Mouse (Mus musculus): ENCODE measurements around the gene BC052040. TPM values are rescaled to one million over a fixed set of nuclear protein-coding genes. Genes with fewer than 3 reads are reported as not detected.

Gene BC052040
- total RNA-seq, 4 experiments from 2014 or later, result 7.8 to 8.4 (median 8.0) TPM

DNA sequence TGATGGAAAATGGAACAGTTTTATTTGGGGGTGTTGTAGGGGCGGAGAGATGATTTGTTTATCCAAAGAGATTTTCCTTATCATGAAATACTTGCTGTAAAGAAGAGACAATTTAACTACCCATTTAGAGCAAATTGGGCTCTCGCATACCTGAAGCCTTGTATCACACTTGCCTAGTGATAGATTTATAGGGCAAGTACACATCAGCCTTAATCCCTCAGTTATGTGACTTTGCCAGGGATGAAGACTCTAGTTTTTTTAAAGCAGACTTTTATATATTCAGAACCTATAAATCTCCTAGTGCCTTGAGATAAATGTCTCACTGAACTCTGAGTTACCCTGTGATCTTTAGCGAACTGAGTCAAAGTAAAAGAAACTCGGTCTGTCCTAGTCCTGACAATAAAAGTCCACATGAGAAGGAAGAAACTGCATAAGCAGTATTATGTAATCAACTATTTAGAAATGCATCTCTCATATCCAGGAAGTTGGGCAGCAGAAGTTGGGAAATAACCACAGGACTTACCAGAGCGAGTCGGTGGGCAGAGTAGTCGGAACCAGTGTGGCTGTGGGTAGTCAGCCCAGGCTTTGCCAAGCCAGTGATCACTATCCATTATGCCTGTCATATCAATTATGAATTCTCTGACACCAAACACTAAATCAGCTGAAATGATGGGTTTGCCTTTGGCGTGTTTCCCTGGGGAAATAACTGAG lies 183.2 kb downstream of the BC052040 start:
- no peak for DNase-seq (ENCODE audit: low spot score in 2 of 2)

DNA sequence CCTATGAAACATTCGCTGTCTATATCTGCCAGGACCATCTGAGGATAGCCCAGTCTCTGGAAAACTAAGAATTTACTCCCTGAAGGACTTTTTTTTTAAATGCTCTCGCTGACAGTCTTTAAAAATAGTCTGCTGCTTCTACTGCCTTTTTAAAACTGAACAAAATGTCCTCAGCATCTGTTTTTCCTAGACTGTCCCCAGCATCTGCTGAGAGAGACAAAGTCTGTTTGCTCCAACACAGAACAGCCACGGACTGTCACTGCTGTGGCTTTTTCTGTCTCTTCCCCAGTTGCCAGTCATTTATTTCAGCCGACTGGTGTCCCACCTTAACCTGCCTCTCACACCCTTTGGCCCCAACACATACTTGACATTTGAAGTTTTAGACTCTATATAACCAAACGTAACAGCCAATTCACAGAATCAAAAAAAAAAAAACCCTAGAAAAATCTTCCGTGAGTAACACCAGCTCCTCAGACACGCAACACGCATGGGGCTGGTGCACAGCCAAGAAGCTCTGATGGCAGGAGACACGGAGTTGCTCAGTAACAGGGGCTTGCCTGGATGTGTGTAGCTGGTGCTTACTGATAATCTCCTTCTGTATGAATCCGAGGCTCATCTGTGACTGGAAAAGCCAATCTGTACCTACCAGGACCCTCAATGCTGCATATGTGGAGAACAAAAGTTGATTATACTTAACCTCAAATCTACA lies 188.2 kb downstream of the BC052040 start:
- DNase-seq (ENCODE audit: low spot score in 2 of 2), result peak; percentile 12 to 18

DNA sequence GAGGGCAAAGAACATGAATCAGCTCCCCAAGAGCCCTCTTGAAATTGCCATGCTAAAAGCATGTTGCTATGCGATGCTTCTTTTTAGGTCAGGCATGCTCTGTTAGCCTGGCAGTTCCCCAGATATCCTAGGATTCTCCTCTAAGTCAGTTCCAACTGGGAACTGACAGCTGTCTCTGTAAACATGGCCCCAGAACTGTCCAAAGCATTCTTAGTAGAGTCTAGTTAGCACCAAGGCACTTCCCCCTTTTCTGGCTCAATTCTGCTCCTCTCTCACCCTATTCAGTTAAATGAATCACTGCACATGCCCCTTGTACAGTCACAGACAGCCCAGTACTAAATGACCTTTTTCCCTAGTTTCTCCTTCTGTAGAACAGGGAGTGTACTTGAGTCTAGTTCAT lies 191.2 kb downstream of the BC052040 start:
- DNase-seq (ENCODE audit: low spot score in 2 of 2), result no peak

DNA sequence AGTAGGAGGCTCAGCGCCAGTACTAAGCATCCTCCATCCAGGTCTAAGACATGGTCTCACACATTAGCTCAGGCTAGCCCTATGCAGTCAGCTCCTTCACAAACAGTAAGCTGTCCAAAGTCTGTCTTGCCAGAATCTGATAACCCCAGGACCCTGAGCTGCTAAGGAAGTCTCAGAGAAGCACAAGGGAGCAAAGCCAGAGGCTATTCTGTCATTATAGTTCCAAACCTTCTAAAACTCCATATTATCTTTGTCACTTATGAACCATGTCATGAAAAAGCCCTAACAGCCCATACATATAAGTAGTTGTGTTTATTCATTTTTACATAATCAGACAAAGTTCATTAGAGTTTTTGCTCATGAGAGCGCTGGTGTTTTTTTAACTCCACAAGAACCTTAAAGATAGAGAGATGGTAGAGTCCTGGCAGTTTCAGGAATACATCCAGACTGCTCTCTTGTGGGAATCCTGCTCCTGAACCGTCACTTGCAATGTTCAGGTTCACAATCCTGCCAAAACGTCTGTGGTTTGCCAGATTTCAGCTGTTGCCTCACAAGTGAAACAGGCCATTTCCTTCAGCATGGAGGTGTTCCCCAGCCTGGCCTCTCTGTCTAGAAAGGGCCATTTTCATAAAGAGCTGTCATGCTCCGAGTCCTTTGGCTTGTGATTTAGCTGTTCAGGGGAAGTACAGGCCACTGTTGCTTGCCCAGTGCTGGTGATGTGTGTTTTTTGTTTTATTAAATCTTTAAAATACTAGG lies 192.8 kb downstream of the BC052040 start:
- DNase-seq (ENCODE audit: low spot score in 2 of 2), result no peak

DNA sequence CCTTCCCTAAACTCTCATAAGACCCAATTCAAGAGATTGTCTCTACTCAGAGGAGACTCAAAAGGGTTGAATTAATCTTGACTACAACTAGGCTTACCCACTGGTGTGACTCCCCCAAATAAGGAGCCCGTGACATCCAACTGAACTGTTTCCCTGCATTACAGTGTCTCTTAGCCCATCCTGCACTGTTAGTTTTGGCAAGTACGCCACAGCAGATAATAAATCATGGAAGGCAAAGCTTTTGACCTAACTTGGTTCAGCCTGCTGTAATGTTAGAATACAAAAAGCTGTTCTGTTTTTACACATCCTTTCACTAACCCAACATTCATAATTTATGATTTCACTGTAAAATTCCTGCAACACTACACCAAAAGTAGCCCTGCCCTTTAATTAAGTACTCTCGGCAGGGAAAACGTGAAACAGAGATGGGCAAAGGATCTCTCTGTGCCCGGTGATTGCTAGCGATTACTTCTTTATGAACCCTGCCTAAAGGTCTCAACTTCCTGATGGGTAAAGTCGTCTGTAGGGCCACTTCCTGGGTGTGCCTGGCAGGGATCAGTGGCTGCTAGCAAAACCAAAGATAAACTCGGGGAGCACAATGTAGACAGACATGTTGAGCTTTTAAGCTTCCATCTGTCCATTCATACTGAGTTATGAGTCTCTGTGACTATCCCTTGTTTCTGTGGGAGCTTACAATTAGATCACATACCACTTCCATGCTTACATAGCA lies 194.1 kb downstream of the BC052040 start:
- no peak for DNase-seq (ENCODE audit: low spot score in 2 of 2)

DNA sequence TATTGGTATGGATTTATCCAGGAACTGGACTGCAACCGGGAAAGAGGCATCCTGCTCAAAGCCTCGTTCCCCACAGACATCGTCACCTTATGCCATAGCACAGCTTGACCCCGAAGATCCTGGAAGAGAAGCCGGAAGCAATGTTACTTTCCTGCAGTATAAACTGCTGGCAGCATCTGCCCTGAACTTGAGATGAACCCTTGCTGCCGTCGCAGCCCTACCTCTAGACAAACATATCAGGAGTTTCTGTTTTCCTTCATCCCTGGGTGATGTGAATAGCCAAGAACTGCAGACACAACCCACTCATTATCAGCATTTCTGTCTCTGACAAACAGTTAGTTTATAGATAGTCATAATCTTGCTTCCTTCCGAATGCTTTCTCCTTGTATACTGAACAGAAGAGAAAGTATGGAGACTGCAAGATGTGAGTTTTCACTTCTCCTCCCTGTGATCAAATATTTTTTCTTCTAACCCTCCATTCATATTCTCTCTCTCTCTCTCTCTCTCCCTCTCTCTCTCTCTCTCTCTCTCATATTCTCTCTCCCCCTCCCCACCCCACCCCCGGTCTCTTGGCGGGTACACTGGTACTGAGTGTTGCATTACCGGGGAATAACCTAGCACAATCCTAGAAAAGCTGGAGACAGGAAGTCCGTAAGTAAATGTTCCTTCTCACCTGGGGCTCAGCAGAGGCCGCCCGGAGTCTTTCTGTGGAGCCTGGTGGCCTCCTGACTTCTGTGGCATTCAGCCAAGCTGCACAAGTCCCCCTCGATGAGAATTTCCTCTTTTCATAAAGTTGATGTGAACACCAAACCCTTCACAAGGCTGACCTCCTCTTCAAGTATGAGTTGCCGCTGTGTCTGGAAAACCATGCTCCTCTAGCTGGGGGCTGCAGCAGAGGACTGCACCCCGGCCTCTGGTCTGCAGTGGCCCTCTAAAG lies 195.7 kb downstream of the BC052040 start:
- DNase-seq (ENCODE audit: low spot score in 2 of 2), result no peak

DNA sequence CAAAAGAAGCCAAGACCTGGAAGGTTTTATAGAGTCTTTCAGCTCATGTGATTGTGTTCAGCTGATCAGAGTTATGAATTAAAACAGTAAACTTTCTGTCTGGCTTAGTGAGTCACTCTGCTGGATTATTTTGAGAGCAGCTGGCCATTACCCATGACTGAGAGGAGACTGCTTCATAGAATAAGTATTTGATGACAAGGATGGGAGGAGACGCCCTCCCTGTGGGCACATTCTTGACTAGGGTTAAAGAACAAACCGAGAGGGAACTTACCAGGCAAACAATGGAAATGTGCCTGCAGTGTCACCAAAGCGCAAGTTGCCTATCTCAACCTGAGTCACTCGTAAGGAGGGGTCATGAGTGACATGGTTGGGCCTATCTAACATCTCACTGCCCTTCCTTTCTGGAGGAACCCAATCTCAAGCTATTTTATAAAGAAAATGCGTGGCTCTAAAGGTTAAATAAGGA lies 199.1 kb downstream of the BC052040 start:
- DNase-seq (ENCODE audit: low spot score in 2 of 2), result no peak

DNA sequence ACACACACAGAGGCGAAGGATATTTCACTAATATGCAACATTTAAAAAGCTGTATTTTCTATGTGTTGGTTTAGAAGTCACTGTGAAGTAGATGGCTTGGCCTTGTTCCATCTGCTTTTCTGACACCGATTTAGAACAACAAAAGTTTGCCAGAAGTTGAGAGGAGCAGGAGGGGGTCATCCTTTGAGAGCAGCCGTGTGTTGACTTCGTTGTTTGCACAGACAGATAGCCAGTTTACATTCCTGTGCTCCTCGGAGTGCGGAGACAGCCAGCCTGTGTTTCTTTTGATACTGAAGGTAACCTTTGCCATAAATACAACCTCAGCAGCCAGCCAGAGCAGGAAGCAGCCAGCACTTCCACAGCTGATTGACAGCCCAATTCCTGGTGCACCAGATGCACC lies 204.2 kb downstream of the BC052040 start:
- DNase-seq (ENCODE audit: low spot score in 2 of 2), result no peak

DNA sequence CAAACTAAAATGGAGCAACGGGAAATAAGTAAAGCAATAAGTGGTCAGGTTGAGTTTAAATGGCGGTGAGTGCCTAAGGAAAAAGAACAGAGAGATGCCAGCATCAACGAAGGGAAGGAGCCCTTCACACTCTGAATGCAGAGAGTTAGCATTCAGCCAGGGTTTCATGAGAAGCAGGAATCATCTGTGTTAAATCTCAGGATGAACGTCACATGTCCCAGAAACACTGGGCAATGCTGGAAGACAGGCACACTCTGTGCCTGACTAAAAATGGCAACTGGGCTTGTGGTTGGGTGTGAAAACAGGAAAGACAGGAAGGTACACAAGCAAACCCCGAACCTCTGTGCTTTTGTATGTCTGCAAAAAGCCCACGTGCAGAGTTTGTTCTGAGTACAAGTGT lies 217.3 kb downstream of the BC052040 start:
- DNase-seq (ENCODE audit: low spot score in 2 of 2), result no peak

DNA sequence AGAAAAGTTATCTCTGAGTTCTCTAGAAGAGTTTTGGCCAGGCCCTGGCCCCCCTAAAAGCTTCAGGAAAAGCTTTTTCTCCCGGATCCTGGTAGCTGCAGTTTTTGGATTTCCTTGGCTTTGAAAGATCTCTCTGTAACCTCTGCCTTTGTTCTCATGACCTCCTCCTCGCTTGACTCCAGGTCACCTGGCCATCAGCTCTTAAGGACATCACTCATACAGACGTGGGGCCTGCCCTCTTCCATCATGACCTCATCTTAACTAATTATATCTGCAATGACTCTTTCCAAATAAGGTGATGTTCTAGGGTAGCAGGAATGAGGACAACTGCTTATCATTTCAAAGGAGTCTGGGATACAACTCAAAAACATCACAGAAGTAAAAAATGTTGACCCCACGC lies 226.9 kb downstream of the BC052040 start:
- DNase-seq (ENCODE audit: low spot score in 2 of 2), result no peak

DNA sequence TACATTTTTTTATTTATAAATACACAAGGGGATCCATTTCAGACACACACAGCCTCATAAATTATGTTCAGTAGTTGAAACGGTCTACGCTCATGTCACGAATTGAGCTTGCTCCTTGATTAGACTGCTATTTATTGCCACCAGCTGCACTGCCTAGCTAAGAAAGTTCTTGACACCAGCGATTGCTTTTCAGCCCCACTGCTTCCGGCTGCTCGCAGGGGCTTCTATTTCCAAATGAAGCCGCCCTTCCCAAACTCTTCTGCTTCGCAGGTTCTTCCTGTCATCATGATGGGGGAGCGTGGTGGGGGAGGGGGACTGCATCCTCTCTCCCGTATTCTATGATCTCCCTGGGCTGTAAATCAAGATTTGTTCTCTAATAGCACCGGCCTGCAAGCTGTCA lies 231.8 kb downstream of the BC052040 start:
- DNase-seq (ENCODE audit: low spot score in 2 of 2), result no peak

DNA sequence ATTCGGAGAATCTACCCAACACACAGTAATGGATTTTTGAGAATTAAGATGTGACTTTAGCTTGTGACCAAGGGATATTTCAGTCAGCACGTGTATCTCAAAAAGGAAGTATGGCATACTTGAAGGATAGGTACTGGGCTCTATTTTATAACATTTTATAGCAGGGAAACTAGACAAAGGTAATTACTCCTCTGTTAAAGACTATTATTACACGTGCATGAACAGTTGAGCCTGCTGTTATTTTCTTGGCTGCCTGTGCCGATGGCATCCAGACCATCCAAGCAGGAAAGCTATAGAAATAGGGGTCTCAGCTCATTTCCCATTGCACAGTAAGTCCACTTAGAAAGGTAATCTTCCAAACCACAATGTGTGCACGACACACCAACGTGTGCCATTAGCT lies 232.2 kb downstream of the BC052040 start:
- DNase-seq (ENCODE audit: low spot score in 2 of 2), result no peak

DNA sequence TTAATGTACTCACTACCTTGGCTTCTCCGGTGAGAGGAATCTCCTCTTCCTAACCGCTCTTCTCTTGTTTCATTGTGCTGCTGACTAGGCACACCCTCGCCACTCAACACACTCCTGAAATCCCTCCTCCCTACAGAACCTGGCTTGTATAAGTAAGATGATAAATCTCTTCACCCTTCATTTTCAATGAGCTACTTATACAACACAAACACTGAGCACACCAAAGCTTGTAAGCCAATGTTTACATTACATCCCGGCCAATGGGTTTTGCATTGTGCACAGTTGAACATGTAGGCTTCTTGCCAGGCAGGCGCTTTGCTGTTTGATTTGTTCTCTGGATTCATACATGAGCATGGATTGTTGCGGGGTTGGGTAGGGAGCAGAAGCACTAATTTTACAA lies 236.4 kb downstream of the BC052040 start:
- no peak for DNase-seq (ENCODE audit: low spot score in 2 of 2)

DNA sequence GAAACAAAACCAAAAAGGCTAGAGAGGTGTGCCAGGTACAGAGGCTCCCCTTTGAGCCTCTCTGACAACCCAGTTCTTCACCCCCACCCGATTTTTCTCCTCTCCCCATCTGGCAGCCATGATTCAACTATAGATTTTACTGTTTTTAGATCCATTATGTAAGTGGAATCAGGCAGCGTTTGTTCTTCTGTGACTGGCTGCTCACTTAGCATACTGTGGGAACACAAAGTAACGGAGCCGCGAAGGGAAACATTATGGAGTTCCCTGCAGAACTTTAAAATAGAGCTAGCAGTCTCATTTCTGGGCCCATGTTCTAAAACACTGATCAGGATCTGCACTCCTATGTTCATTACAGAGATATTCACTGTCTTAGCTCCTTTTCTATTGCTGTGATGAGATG lies 240.8 kb downstream of the BC052040 start:
- DNase-seq (ENCODE audit: low spot score in 2 of 2), result peak; percentile 19 to 38

Small RNAs within 50 kb of the gene (microRNA-seq; reads per million reads assigned to microRNA genes)
- gene Mir1951, result 0 to 0.42 reads per million in 2 experiments
